In genomic region chr7:110164712-110165122, GRCm38 (mm10) we compare ENCODE assay signal across 8 mouse cellular contexts. TPM values are rescaled to one million over a fixed set of nuclear protein-coding genes. Genes with fewer than 3 reads are reported as not detected.
DNase-seq lines count a peak whose midpoint lies in the region; ATAC-seq and TF ChIP-seq lines count a peak whose summit lies in the region.

No protein-coding gene starts in this region.

- H3K9ac ChIP-seq in ES-E14 (ENCODE audit: insufficient read depth, low read depth, low read length, poor library complexity, severe bottlenecking) = peak overlapping the region; percentile 86
- H3K9ac ChIP-seq in forebrain, embryonic 15.5 days (replicated peaks) = peak overlapping the region; percentile 60

- intact Hi-C loops in heart, postnatal 25 days (cut with DNase I) = loop anchor here (1.0 to 5.0 kb wide), 4 partner anchors 42 to 102 kb away; partner anchors contain the start of gene Wee1

- H3K4me3 ChIP-seq in ES-E14 (ENCODE audit: insufficient read depth in 1 of 2, low read depth in 1 of 2, low read length in 2 of 2, poor library complexity in 1 of 2, severe bottlenecking in 1 of 2) = peak overlapping the region; percentile 66 to 82
- peak overlapping the region; percentile 51 for H3K4me3 ChIP-seq in forebrain, embryonic 15.5 days
- peak overlapping the region; percentile 74 for H3K4me3 ChIP-seq in lung, adult 2 months (replicated peaks; ENCODE audit: extremely low read depth, low read depth, low read length)

- no peaks in the 10 kb centered on the region for H3K9me3 ChIP-seq in ES-E14 (ENCODE audit: control insufficient read depth, insufficient read depth, low read depth, low read length)
- H3K9me3 ChIP-seq in forebrain, embryonic 15.5 days = no peaks in the 10 kb centered on the region

- no peaks in the 10 kb centered on the region for H3K36me3 ChIP-seq in ES-E14 (ENCODE audit: control insufficient read depth, insufficient read depth, low read length, poor library complexity, severe bottlenecking)
- H3K36me3 ChIP-seq in forebrain, embryonic 15.5 days = no peaks in the 10 kb centered on the region

- WGBS in forebrain, embryonic 15.5 days = under 1% methylated on average over 20 of the region's 20 CpGs
- WGBS in lung, adult 2 months = under 1% methylated on average over 20 of the region's 20 CpGs

- in situ Hi-C loops in ES-E14 (cut with MboI; ENCODE audit: low sequenced_read_pairs in 2 of 2, unreplicated experiment in 2 of 2) = loop anchor here (5.0 to 25.0 kb wide), 2 partner anchors 98 to 473 kb away; partner anchors contain the start of gene Adm (in 2 of the 2)

- peak; percentile 98 for ATAC-seq in forebrain, embryonic 15.5 days (replicated peaks)
- ATAC-seq in neutrophil, adult 5-6 weeks (ENCODE audit: extremely low read depth, insufficient number of reproducible peaks, low FRiP score, poor library complexity, severe bottlenecking) = peak; percentile 89

- H3K4me2 ChIP-seq in forebrain, embryonic 15.5 days (replicated peaks) = peak overlapping the region; percentile 79

- peaks cover 8 to 13% of the 10 kb centered on the region in 2 experiments for H3K4me1 ChIP-seq in ES-E14 (ENCODE audit: control insufficient read depth in 2 of 2, insufficient read depth in 2 of 2, low read length in 2 of 2, poor library complexity in 1 of 2)
- H3K4me1 ChIP-seq in forebrain, embryonic 15.5 days = no peaks in the 10 kb centered on the region
- H3K4me1 ChIP-seq in lung, adult 2 months (ENCODE audit: control insufficient read depth, insufficient read depth, low read length) = no peaks in the 10 kb centered on the region; the same call in 1 of the 2 replicates

- peak overlapping the region; percentile 96 for H3K27ac ChIP-seq in ES-E14 (ENCODE audit: insufficient read depth, low read depth, low read length, poor library complexity, severe bottlenecking)
- H3K27ac ChIP-seq in forebrain, embryonic 15.5 days (replicated peaks) = peak overlapping the region; percentile 84

- peak; percentile 85 for DNase-seq in ES-E14 (ENCODE audit: low read depth, low spot score)
- peak; percentile 87 for DNase-seq in cerebellum, adult 11-12 months
- DNase-seq in heart, postnatal 25 days (ENCODE audit: low spot score) = peak; percentile 86
- DNase-seq in layer of hippocampus, adult 18-20 months (ENCODE audit: low spot score in 2 of 2) = peak; percentile 83 to 93
- DNase-seq in lung, adult 2 months = peak; percentile 94
- DNase-seq in thymus, adult 18-20 months = peak; percentile 86 to 89

- no peaks in the 10 kb centered on the region for H3K27me3 ChIP-seq in forebrain, embryonic 15.5 days

- TF ChIP-seq POLR2A in lung, adult 2 months (IDR thresholded peaks at IDR 0.05; ENCODE audit: borderline replicate concordance, extremely low read depth, low read depth, low read length) = peak; percentile 75; the same call in 1 of the 2 replicates

- peak; percentile 95 for TF ChIP-seq CTCF in lung, adult 2 months (IDR thresholded peaks at IDR 0.05; ENCODE audit: insufficient read depth, low read length)

TF ChIP-seq in ES-E14, 5 proteins besides CTCF, POLR2A, EP300 and RAD21:
- TF ChIP-seq ZC3H11A (IDR thresholded peaks at IDR 0.05; ENCODE audit: borderline replicate concordance, low read depth, low read length) (peak; percentile 76), MAFK (IDR thresholded peaks at IDR 0.05; ENCODE audit: insufficient read depth, low read depth, low read length) (no peak), HCFC1 (IDR thresholded peaks at IDR 0.05; ENCODE audit: borderline replicate concordance, insufficient read depth, low read length) (0 out of 2 replicates have a peak, but pooled peaks have one; percentile 15), ZNF384 (IDR thresholded peaks at IDR 0.05; ENCODE audit: low read depth, low read length) (no peak), CHD2 (IDR thresholded peaks at IDR 0.05; ENCODE audit: low read depth, low read length) (no peak)

RNA-seq across cellular contexts. Expression of gene Wee1, which starts 42.9 kb away (rescaled TPM):
- total RNA-seq in ES-E14 (2012; rRNA removed) = 16.5 and 16.7 TPM in 2 replicates
- 12.3 and 14.1 TPM in 2 replicates for polyA plus RNA-seq in forebrain, embryonic 15.5 days (2015; fragmentation: Nextera tagmentation; extraction: Ambion mirVana)
- total RNA-seq in heart, postnatal 25 days (2021) = 10 to 100 TPM in 1 of 2 experiments, 1 to 10 TPM in 1; 6.4 to 11.0 TPM
- 10 to 100 TPM; 22.0 to 22.5 TPM for total RNA-seq in layer of hippocampus, adult 18-20 months (2021)
- 2.9 and 5.9 TPM in 2 replicates for polyA plus RNA-seq in lung, adult 2 months (2012; rRNA removed)
- total RNA-seq in neutrophil, adult 5-6 weeks (2017) = 1.2 and 1.4 TPM in 2 replicates

RNA-seq across cellular contexts. Expression of gene Swap70, which starts 56.8 kb away (rescaled TPM):
- 26.3 and 28.7 TPM in 2 replicates for total RNA-seq in ES-E14 (2012; rRNA removed)
- polyA plus RNA-seq in forebrain, embryonic 15.5 days (2015; fragmentation: Nextera tagmentation; extraction: Ambion mirVana) = 10.4 and 11.1 TPM in 2 replicates
- 10 to 100 TPM; 12.7 to 14.3 TPM for total RNA-seq in heart, postnatal 25 days (2021)
- total RNA-seq in layer of hippocampus, adult 18-20 months (2021) = 1 to 10 TPM; 8.6 to 9.7 TPM
- 38.2 and 39.7 TPM in 2 replicates for polyA plus RNA-seq in lung, adult 2 months (2012; rRNA removed)
- 343 and 346 TPM in 2 replicates for total RNA-seq in neutrophil, adult 5-6 weeks (2017)

Comparison
In these comparisons a context has a peak if more than half of its experiments do, and no peak if none do; other contexts are left out.
1. Peak in every context shown above with its lines: DNase-seq, ATAC-seq, H3K4me3 ChIP-seq and H3K27ac ChIP-seq.
2. RNA of gene Swap70, which starts 56.8 kb away (total RNA-seq): 343 to 346 TPM in neutrophil, adult 5-6 weeks; 26.3 to 28.7 TPM in ES-E14, 12.7 to 14.3 TPM in heart, postnatal 25 days and 8.6 to 9.7 TPM in layer of hippocampus, adult 18-20 months; every median in the first group is over 10 times any median in the second.